In the genomic region with DNA sequence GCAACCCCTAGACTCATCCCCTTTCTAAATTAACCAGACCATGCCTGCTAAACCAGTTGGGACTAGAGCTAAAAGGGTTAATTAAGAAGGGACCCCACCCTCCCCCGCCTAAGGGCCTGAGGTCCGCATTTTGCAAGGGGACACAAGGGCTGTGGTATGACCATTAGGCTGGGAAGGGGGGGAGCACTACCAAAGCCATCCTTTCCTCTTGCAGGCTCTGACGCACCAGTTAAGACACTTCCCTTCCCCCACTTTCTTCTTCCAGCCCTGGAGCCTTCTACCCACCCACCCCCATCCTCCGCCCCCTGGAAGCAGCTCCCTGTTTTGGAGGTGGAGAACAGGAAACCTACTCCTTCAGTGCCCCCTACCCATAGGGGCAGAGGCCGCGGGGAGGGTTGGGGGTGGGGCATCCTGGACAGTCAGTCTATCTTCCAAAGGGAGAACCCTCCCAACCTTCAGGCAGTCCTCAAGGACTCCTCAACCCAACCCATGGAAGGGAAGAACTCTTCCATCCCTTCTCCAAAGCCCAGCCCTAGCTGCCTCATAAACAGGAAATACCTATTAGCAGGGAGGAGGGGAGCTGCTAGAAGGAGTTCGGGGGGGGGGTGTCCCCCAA, we compare ENCODE assay signal across 8 mouse cellular contexts. TPM values are rescaled to one million over a fixed set of nuclear protein-coding genes. Genes with fewer than 3 reads are reported as not detected.
DNase-seq lines count a peak whose midpoint lies in the region; ATAC-seq and TF ChIP-seq lines count a peak whose summit lies in the region.

No protein-coding gene starts in this region.

- H3K4me3 ChIP-seq in forebrain, embryonic 13.5 days, result peak overlapping the region; percentile 95
- peak overlapping the region; percentile 70 for H3K4me3 ChIP-seq in left cerebral cortex, adult 2 months
- H3K4me3 ChIP-seq in macrophage (ENCODE audit: inconsistent target), result peak overlapping the region; percentile 53

- intact Hi-C loops in heart, postnatal 25 days (cut with DNase I), result loop anchor here (1.0 kb wide), 1 partner anchor 10 kb away; no protein-coding TSS in a partner anchor
- intact Hi-C loops in left cerebral cortex, adult 2 months (cut with DNase I), result loop anchor here (1.0 kb wide), 1 partner anchor 10 kb away; no protein-coding TSS in a partner anchor

- H3K27me3 ChIP-seq in forebrain, embryonic 13.5 days, result no peaks in the 10 kb centered on the region

- peak overlapping the region; percentile 99 for H3K27ac ChIP-seq in forebrain, embryonic 13.5 days
- peak overlapping the region; percentile 89 for H3K27ac ChIP-seq in left cerebral cortex, adult 2 months
- peak overlapping the region; percentile 56 for H3K27ac ChIP-seq in macrophage

- TF ChIP-seq CTCF in left cerebral cortex, adult 2 months (IDR thresholded peaks at IDR 0.05), result no peak

- WGBS in forebrain, embryonic 13.5 days, result 2% methylated on average over 7 of the region's 7 CpGs
- 2% methylated on average over 7 of the region's 7 CpGs for WGBS in macrophage (ENCODE audit: missing documents)

- H3K4me2 ChIP-seq in forebrain, embryonic 13.5 days, result peak overlapping the region; percentile 100

- ATAC-seq in forebrain, embryonic 13.5 days, result peak; percentile 9

- no peaks in the 10 kb centered on the region for H3K9me3 ChIP-seq in forebrain, embryonic 13.5 days (replicated peaks)

- peaks cover 39% of the 10 kb centered on the region for H3K79me2 ChIP-seq in macrophage (ENCODE audit: inconsistent target)

- H3K4me1 ChIP-seq in forebrain, embryonic 13.5 days, result peaks cover 49% of the 10 kb centered on the region

- DNase-seq in kidney, adult 11 months, result peak; percentile 69
- no peak for DNase-seq in kidney, adult 18-20 months
- DNase-seq in adrenal gland, postnatal 36 days, result peak; percentile 45 to 69
- DNase-seq in heart, postnatal 25 days (ENCODE audit: low spot score), result peak; percentile 47
- peak in 1 of 2 experiments; percentile 58 for DNase-seq in left cerebral cortex, adult 2 months (ENCODE audit: extremely low spot score in 1 of 2, low spot score in 2 of 2)
- peak; percentile 58 for DNase-seq in right cerebral cortex, postnatal 4 days

- H3K9ac ChIP-seq in forebrain, embryonic 13.5 days, result peak overlapping the region; percentile 99

- no peaks in the 10 kb centered on the region for H3K36me3 ChIP-seq in forebrain, embryonic 13.5 days (ENCODE audit: poor library complexity, severe bottlenecking)
- no peaks in the 10 kb centered on the region for H3K36me3 ChIP-seq in macrophage (ENCODE audit: inconsistent target)

RNA-seq across cellular contexts. Expression of a gene that starts 0.8 kb away (rescaled TPM):
- 10 to 100 TPM; 57.5 to 64.0 TPM for total RNA-seq in adrenal gland, postnatal 36 days (2021)
- polyA plus RNA-seq in forebrain, embryonic 13.5 days (2015; fragmentation: Nextera tagmentation; extraction: Ambion mirVana), result 118 and 119 TPM in 2 replicates
- total RNA-seq in heart, postnatal 25 days (2021), result 10 to 100 TPM; 40.3 to 44.7 TPM
- total RNA-seq in left cerebral cortex, adult 2 months (2021), result 100 to 1,000 TPM; 111 to 117 TPM
- 100 to 1,000 TPM in 15 of 26 experiments, 10 to 100 TPM in 11; 34.5 to 266 (median 130) TPM for total RNA-seq in macrophage (2018; cell fraction: chromatin; rRNA removed)
- 10 to 100 TPM; 34.0 to 73.6 (median 58.4) TPM for total RNA-seq in macrophage (2018; cell fraction: cytosol; rRNA removed)
- total RNA-seq in macrophage (2018; cell fraction: nucleus; rRNA removed), result 100 to 1,000 TPM in 10 of 26 experiments, 10 to 100 TPM in 16; 31.1 to 202 (median 91.8) TPM
- 59.8 to 83.3 TPM (median 73.3 TPM) in 3 replicates for polyA plus RNA-seq in macrophage (2018)

RNA-seq across cellular contexts. Expression of a gene that starts 1.1 kb away (rescaled TPM):
- 10 to 100 TPM; 28.6 to 49.3 TPM for total RNA-seq in adrenal gland, postnatal 36 days (2021)
- polyA plus RNA-seq in forebrain, embryonic 13.5 days (2015; fragmentation: Nextera tagmentation; extraction: Ambion mirVana), result 22.3 and 26.6 TPM in 2 replicates
- 10 to 100 TPM; 14.0 to 14.9 TPM for total RNA-seq in heart, postnatal 25 days (2021)
- 10 to 100 TPM; 29.0 to 31.8 TPM for total RNA-seq in left cerebral cortex, adult 2 months (2021)
- 100 to 1,000 TPM in 8 of 26 experiments, 10 to 100 TPM in 18; 39.0 to 165 (median 87.4) TPM for total RNA-seq in macrophage (2018; cell fraction: chromatin; rRNA removed)
- total RNA-seq in macrophage (2018; cell fraction: cytosol; rRNA removed), result 10 to 100 TPM in 25 of 26 experiments, 1 to 10 TPM in 1; 9.7 to 26.8 (median 18.4) TPM
- total RNA-seq in macrophage (2018; cell fraction: nucleus; rRNA removed), result 100 to 1,000 TPM in 1 of 26 experiments, 10 to 100 TPM in 25; 32.4 to 133 (median 55.7) TPM
- polyA plus RNA-seq in macrophage (2018), result 13.1 to 26.2 TPM (median 15.9 TPM) in 3 replicates

RNA-seq across cellular contexts. Expression of a gene that starts 29.9 kb away (rescaled TPM):
- 10 to 100 TPM; 42.0 to 56.0 TPM for total RNA-seq in adrenal gland, postnatal 36 days (2021)
- 87.8 and 94.8 TPM in 2 replicates for polyA plus RNA-seq in forebrain, embryonic 13.5 days (2015; fragmentation: Nextera tagmentation; extraction: Ambion mirVana)
- total RNA-seq in heart, postnatal 25 days (2021), result 10 to 100 TPM; 14.9 to 16.6 TPM
- 10 to 100 TPM; 45.0 to 51.0 TPM for total RNA-seq in left cerebral cortex, adult 2 months (2021)
- 10 to 100 TPM in 21 of 26 experiments, 1 to 10 TPM in 5; 8.0 to 23.2 (median 13.6) TPM for total RNA-seq in macrophage (2018; cell fraction: chromatin; rRNA removed)
- total RNA-seq in macrophage (2018; cell fraction: cytosol; rRNA removed), result 10 to 100 TPM; 12.1 to 23.2 (median 17.5) TPM
- total RNA-seq in macrophage (2018; cell fraction: nucleus; rRNA removed), result 10 to 100 TPM in 17 of 26 experiments, 1 to 10 TPM in 9; 4.8 to 47.3 (median 11.5) TPM
- 18.8 to 68.9 TPM (median 43.9 TPM) in 3 replicates for polyA plus RNA-seq in macrophage (2018)

RNA-seq across cellular contexts. Expression of a gene that starts 42.5 kb away (rescaled TPM):
- total RNA-seq in adrenal gland, postnatal 36 days (2021), result 10 to 100 TPM; 13.8 to 19.7 TPM
- polyA plus RNA-seq in forebrain, embryonic 13.5 days (2015; fragmentation: Nextera tagmentation; extraction: Ambion mirVana), result 1.6 and 1.9 TPM in 2 replicates
- 1 to 10 TPM; 6.2 to 7.0 TPM for total RNA-seq in heart, postnatal 25 days (2021)
- total RNA-seq in left cerebral cortex, adult 2 months (2021), result 1 to 10 TPM; 6.0 to 7.4 TPM
- total RNA-seq in macrophage (2018; cell fraction: chromatin; rRNA removed), result 10 to 100 TPM in 3 of 26 experiments, 1 to 10 TPM in 23; 2.3 to 11.7 (median 6.8) TPM
- 10 to 100 TPM in 7 of 26 experiments, 1 to 10 TPM in 19; 5.4 to 13.8 (median 8.9) TPM for total RNA-seq in macrophage (2018; cell fraction: cytosol; rRNA removed)
- 10 to 100 TPM in 8 of 26 experiments, 1 to 10 TPM in 18; 4.7 to 18.3 (median 8.8) TPM for total RNA-seq in macrophage (2018; cell fraction: nucleus; rRNA removed)
- polyA plus RNA-seq in macrophage (2018), result 5.1 to 9.8 TPM (median 9.4 TPM) in 3 replicates

RNA-seq across cellular contexts. Expression of a gene that starts 47.5 kb away (rescaled TPM):
- total RNA-seq in adrenal gland, postnatal 36 days (2021), result 10 to 100 TPM; 12.9 to 17.9 TPM
- polyA plus RNA-seq in forebrain, embryonic 13.5 days (2015; fragmentation: Nextera tagmentation; extraction: Ambion mirVana), result 17.0 and 21.5 TPM in 2 replicates
- total RNA-seq in heart, postnatal 25 days (2021), result 10 to 100 TPM; 14.8 to 16.0 TPM
- 10 to 100 TPM; 19.4 to 20.9 TPM for total RNA-seq in left cerebral cortex, adult 2 months (2021)
- 10 to 100 TPM; 34.8 to 90.3 (median 60.6) TPM for total RNA-seq in macrophage (2018; cell fraction: chromatin; rRNA removed)
- 10 to 100 TPM in 20 of 26 experiments, 1 to 10 TPM in 6; 7.4 to 14.5 (median 10.9) TPM for total RNA-seq in macrophage (2018; cell fraction: cytosol; rRNA removed)
- total RNA-seq in macrophage (2018; cell fraction: nucleus; rRNA removed), result 10 to 100 TPM; 13.8 to 56.2 (median 26.6) TPM
- 9.3 to 14.2 TPM (median 10.7 TPM) in 3 replicates for polyA plus RNA-seq in macrophage (2018)
